Mouse (Mus musculus) embryonic facial prominence, embryonic 14.5 days (tissue): ENCODE measurements around the gene Orm2. TPM values are rescaled to one million over a fixed set of nuclear protein-coding genes. Genes with fewer than 3 reads are reported as not detected.

ENCODE experiments used
- ATAC-seq: fragments of 200-750 bp; cut with Nextera tagmentation; 2 replicates; pipeline ENCODE4 v1.8.0; 2017; ENCODE audit warnings: low read depth, moderate number of reproducible peaks, moderate TSS enrichment
- DNase-seq: peaks from one replicate; pipeline ENCODE4 v3.0.0-alpha.2; 2015; ENCODE audit warnings: low spot score
- H3K27ac ChIP-seq: fragments of 300-500 bp; sonication (generic); replicated peaks from 2 replicates; pipeline ENCODE4 v1.5.1; 2014; ENCODE audit warnings: low read depth, mild to moderate bottlenecking, low read length, moderate library complexity
- H3K27me3 ChIP-seq: fragments of 300-500 bp; sonication (generic); replicated peaks from 2 replicates; pipeline ENCODE4 v1.6.1; 2014; ENCODE audit warnings: low read length; ENCODE audit not compliant: control insufficient read depth, insufficient read depth
- H3K36me3 ChIP-seq: fragments of 300-500 bp; sonication (generic); 2 replicates; pipeline ENCODE4 v1.6.1; 2014; ENCODE audit warnings: low read length, mixed read lengths; ENCODE audit not compliant: control insufficient read depth, insufficient read depth
- H3K4me1 ChIP-seq: fragments of 300-500 bp; sonication (generic); 2 replicates; pipeline ENCODE4 v1.6.1; 2014; ENCODE audit warnings: antibody characterized with exemption, low read length; ENCODE audit not compliant: control insufficient read depth, insufficient read depth
- H3K4me2 ChIP-seq: fragments of 300-500 bp; sonication (generic); 2 replicates; pipeline ENCODE4 v1.6.1; 2014; ENCODE audit warnings: low read depth, mild to moderate bottlenecking, low read length, moderate library complexity, mixed read lengths
- H3K4me3 ChIP-seq: fragments of 300-500 bp; sonication (generic); 2 replicates; pipeline ENCODE4 v1.5.1; 2014; ENCODE audit warnings: low read depth, mild to moderate bottlenecking, low read length
- H3K9ac ChIP-seq: fragments of 300-500 bp; sonication (generic); 2 replicates; pipeline ENCODE4 v1.6.1; 2014; ENCODE audit warnings: low read depth, mild to moderate bottlenecking, low read length, moderate library complexity, mixed read lengths
- H3K9me3 ChIP-seq: fragments of 300-500 bp; sonication (generic); 2 replicates; pipeline ENCODE4 v1.6.1; 2016; ENCODE audit warnings: low read length; ENCODE audit not compliant: control insufficient read depth
- WGBS: fragments of 180-500 bp; shearing (Covaris S2); extraction: QIAGEN DNeasy Blood & Tissue Kit; methylation state at CpG from one replicate; pipeline ENCODE4 v1.1.7; 2014; 5-methylcytosine and 5-hydroxymethylcytosine counted together
- polyA plus RNA-seq: library from polyadenylated mRNA; unstranded; fragments of >200 nt; fragmentation: Nextera tagmentation; extraction: Ambion mirVana; gene quantifications from 2 replicates; pipeline ENCODE4 v1.2.1, GENCODE M21; 2014

Gene Orm2
- polyA plus RNA-seq, 1 experiment from 2014 or later = not detected

- Histone ChIP-seq H3K4me3 (no peak overlapping the region), H3K36me3 (peaks cover 26% of the 10 kb centered on the region), H3K4me2 (peak overlapping the region; percentile 8; the same call in 1 of the 2 replicates), H3K27me3 (no peaks in the 10 kb centered on the region), H3K27ac (peak overlapping the region; percentile 48), H3K9ac (no peak overlapping the region), H3K9me3 (no peaks in the 10 kb centered on the region), H3K4me1 (peaks cover 44% of the 10 kb centered on the region)
- no peak for ATAC-seq
- peak; percentile 69 for DNase-seq
- WGBS = 50% methylated on average over 8 of the region's 8 CpGs
Measured at GRCm38 (mm10) chr4:63399691-63400270, 37.5 kb downstream of the Orm2 start.

- no peak for ATAC-seq
- WGBS = 87% methylated on average over 18 of the region's 18 CpGs
- no peak overlapping the region for H3K27ac ChIP-seq
- no peak overlapping the region for H3K9ac ChIP-seq
- H3K36me3 ChIP-seq = peaks cover 16% of the 10 kb centered on the region
- no peaks in the 10 kb centered on the region for H3K27me3 ChIP-seq
- H3K4me1 ChIP-seq = peaks cover 53% of the 10 kb centered on the region
- no peak overlapping the region for H3K4me3 ChIP-seq
- no peaks in the 10 kb centered on the region for H3K9me3 ChIP-seq
- no peak for DNase-seq
- H3K4me2 ChIP-seq = no peak overlapping the region
Measured at GRCm38 (mm10) chr4:63400541-63401306, 38.5 kb downstream of the Orm2 start.

- Histone ChIP-seq H3K9me3 (no peaks in the 10 kb centered on the region), H3K27me3 (no peaks in the 10 kb centered on the region), H3K36me3 (peaks cover 13% of the 10 kb centered on the region; the same call in 1 of the 2 replicates), H3K4me1 (peaks cover 53% of the 10 kb centered on the region), H3K4me2 (peak overlapping the region; percentile 57; the same call in 1 of the 2 replicates), H3K4me3 (no peak overlapping the region), H3K9ac (0 out of 2 replicates have a peak overlapping the region, but pooled peaks have one; percentile 19), H3K27ac (0 out of 2 replicates have a peak overlapping the region, but pooled peaks have one; percentile 10)
- WGBS = 65% methylated on average over 6 of the region's 6 CpGs
- ATAC-seq (no peak), DNase-seq (no peak)
Measured at GRCm38 (mm10) chr4:63401620-63402019, 39.4 kb downstream of the Orm2 start.

GRCm38 (mm10) chr4:63402056-63402455, 39.8 kb downstream of the Orm2 start:
- Histone ChIP-seq H3K9me3 (no peaks in the 10 kb centered on the region), H3K4me3 (peak overlapping the region; percentile 27), H3K27ac (peak overlapping the region; percentile 86), H3K4me1 (peaks cover 53% of the 10 kb centered on the region), H3K9ac (peak overlapping the region; percentile 59; the same call in 1 of the 2 replicates), H3K4me2 (peak overlapping the region; percentile 57; the same call in 1 of the 2 replicates), H3K27me3 (no peaks in the 10 kb centered on the region), H3K36me3 (peaks cover 8% of the 10 kb centered on the region; the same call in 1 of the 2 replicates)
- ATAC-seq (no peak), DNase-seq (no peak)
- 79% methylated on average over 10 of the region's 10 CpGs for WGBS

- WGBS = 46% methylated on average over 6 of the region's 6 CpGs
- 0 out of 2 replicates have a peak, but pooled peaks have one; percentile 1 for ATAC-seq
- H3K4me3 ChIP-seq = peak overlapping the region; percentile 27
- H3K27ac ChIP-seq = peak overlapping the region; percentile 86
- H3K36me3 ChIP-seq = 0 out of 2 replicates have a peak, but pooled peaks cover 3% of the 10 kb centered on the region
- H3K27me3 ChIP-seq = no peaks in the 10 kb centered on the region
- DNase-seq = no peak
- peak overlapping the region; percentile 59 for H3K9ac ChIP-seq
- H3K4me1 ChIP-seq = peaks cover 53% of the 10 kb centered on the region
- no peaks in the 10 kb centered on the region for H3K9me3 ChIP-seq
- H3K4me2 ChIP-seq = peak overlapping the region; percentile 57
Measured at GRCm38 (mm10) chr4:63402558-63402957, 40.3 kb downstream of the Orm2 start.

GRCm38 (mm10) chr4:63403040-63403959, 41.1 kb downstream of the Orm2 start, which contains the start of gene Akna:
Akna (minus strand) TSS chr4:63403354.
- peak within 1 kb of the TSS; percentile 86 for H3K27ac ChIP-seq
- peak within 1 kb of the TSS; percentile 59 for H3K9ac ChIP-seq
- WGBS = 9% methylated on average over 16 of the region's 17 CpGs
- H3K4me1 ChIP-seq = peaks cover 53% of the 10 kb centered on the region
- DNase-seq (peak; percentile 96), ATAC-seq (peak; percentile 93)
- peak within 1 kb of the TSS; percentile 57 for H3K4me2 ChIP-seq
- no peaks in the 10 kb centered on the region for H3K9me3 ChIP-seq
- no peaks in the 10 kb centered on the region for H3K27me3 ChIP-seq
- H3K36me3 ChIP-seq = no peaks in the 10 kb centered on the region
- H3K4me3 ChIP-seq = peak within 1 kb of the TSS; percentile 27

- Histone ChIP-seq H3K4me2 (no peak overlapping the region), H3K36me3 (no peaks in the 10 kb centered on the region), H3K4me1 (peaks cover 53% of the 10 kb centered on the region), H3K4me3 (no peak overlapping the region), H3K27me3 (no peaks in the 10 kb centered on the region), H3K9ac (peak overlapping the region; percentile 59; the same call in 1 of the 2 replicates), H3K9me3 (no peaks in the 10 kb centered on the region), H3K27ac (peak overlapping the region; percentile 86)
- WGBS = 66% methylated on average over 7 of the region's 7 CpGs
- no peak for ATAC-seq
- DNase-seq = no peak
Measured at GRCm38 (mm10) chr4:63404205-63404604, 42.0 kb downstream of the Orm2 start.

- ATAC-seq = no peak
- no peak overlapping the region for H3K4me3 ChIP-seq
- no peaks in the 10 kb centered on the region for H3K36me3 ChIP-seq
- 0 out of 2 replicates have a peak overlapping the region, but pooled peaks have one; percentile 3 for H3K27ac ChIP-seq
- DNase-seq = peak; percentile 45
- WGBS = 41% methylated on average over 7 of the region's 7 CpGs
- no peaks in the 10 kb centered on the region for H3K27me3 ChIP-seq
- no peaks in the 10 kb centered on the region for H3K9me3 ChIP-seq
- H3K4me1 ChIP-seq = peaks cover 46% of the 10 kb centered on the region
- H3K9ac ChIP-seq = no peak overlapping the region
- no peak overlapping the region for H3K4me2 ChIP-seq
Measured at GRCm38 (mm10) chr4:63405051-63405450, 42.8 kb downstream of the Orm2 start.
